Mouse (Mus musculus): Measurements from ENCODE around the gene 1700024P04Rik. TPM values are rescaled to one million over a fixed set of nuclear protein-coding genes. Genes with fewer than 3 reads are reported as not detected.

The 1700024P04Rik gene
- polyA plus RNA-seq, 1 experiment from 2014 or later: not detected

DNA sequence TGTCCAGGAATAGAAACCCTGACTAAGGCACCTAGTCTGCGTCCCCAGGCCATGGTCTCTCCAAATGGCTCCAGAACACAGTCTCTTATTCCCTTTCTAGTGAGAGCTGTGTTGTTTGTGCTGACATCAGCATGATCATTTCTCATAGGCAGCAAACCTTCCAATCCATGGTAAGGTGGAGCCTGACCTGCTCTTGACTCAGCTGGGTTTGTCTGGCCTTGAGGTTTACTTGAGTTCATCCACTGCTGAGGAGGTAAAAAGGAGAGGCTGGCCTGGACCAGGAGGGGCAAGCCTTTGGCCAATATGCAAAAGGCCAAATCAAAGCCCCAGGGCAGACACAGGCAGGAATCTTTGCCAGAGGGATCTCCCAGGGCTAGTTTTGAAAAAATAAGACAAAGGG, 20.8 kb downstream of the 1700024P04Rik start:
- H3K9ac ChIP-seq (ENCODE audit: low read length): no peak overlapping the region
- H3K27me3 ChIP-seq (ENCODE audit: control insufficient read depth, insufficient read depth, low read length): no peaks in the 10 kb centered on the region
- H3K4me3 ChIP-seq (ENCODE audit: control insufficient read depth in 1 of 2, insufficient read depth in 1 of 2, low read depth in 1 of 2, low read length in 2 of 2): no peak overlapping the region
- WGBS: 92% methylated on average over 1 of the region's 1 CpGs
- peaks cover 0 to 4% of the 10 kb centered on the region in 2 experiments; a peak in 1 of 4 replicates for H3K4me1 ChIP-seq (ENCODE audit: control insufficient read depth in 2 of 2, insufficient read depth in 2 of 2, low read length in 2 of 2)
- H3K9me3 ChIP-seq (ENCODE audit: control insufficient read depth, low read length): no peaks in the 10 kb centered on the region
- ATAC-seq (ENCODE audit: insufficient number of reproducible peaks, insufficient read depth, low FRiP score, low read depth): no peak
- H3K4me2 ChIP-seq (ENCODE audit: low read length): no peak overlapping the region
- no peak overlapping the region for H3K27ac ChIP-seq (replicated peaks in 1 of 2; ENCODE audit: control insufficient read depth in 1 of 2, insufficient read depth in 1 of 2, low read depth in 2 of 2, low read length in 2 of 2)
- H3K36me3 ChIP-seq (ENCODE audit: control insufficient read depth, insufficient read depth, low read length): no peaks in the 10 kb centered on the region

DNA sequence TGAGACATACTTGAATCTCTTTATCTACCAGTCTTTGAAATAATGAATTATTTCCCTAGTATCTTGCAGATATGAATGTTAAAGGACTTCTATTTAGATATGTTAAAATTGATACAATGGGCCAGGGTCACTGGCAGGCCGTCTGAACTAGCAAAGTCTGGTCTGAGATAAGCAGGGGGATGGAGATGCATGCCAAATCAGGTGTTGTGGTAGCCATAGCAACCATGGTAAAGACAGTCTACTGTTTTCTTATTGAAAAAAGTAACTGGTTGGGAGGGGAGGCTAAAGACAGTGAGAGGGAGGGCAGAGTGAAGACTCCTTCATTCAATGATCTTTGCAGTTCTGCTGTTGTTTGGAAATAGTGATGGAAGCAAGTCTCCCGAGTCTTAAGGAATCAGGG, 26.2 kb downstream of the 1700024P04Rik start:
- ATAC-seq (ENCODE audit: insufficient number of reproducible peaks, insufficient read depth, low FRiP score, low read depth): no peak
- no peak overlapping the region for H3K27ac ChIP-seq (replicated peaks in 1 of 2; ENCODE audit: control insufficient read depth in 1 of 2, insufficient read depth in 1 of 2, low read depth in 2 of 2, low read length in 2 of 2)
- H3K27me3 ChIP-seq (ENCODE audit: control insufficient read depth, insufficient read depth, low read length): no peaks in the 10 kb centered on the region
- H3K9ac ChIP-seq (ENCODE audit: low read length): no peak overlapping the region
- H3K4me2 ChIP-seq (ENCODE audit: low read length): no peak overlapping the region
- H3K4me1 ChIP-seq (ENCODE audit: control insufficient read depth in 2 of 2, insufficient read depth in 2 of 2, low read length in 2 of 2): no peaks in the 10 kb centered on the region; a peak in 1 of 4 replicates
- no peaks in the 10 kb centered on the region for H3K36me3 ChIP-seq (ENCODE audit: control insufficient read depth, insufficient read depth, low read length)
- no peaks in the 10 kb centered on the region for H3K9me3 ChIP-seq (ENCODE audit: control insufficient read depth, low read length)
- no peak overlapping the region for H3K4me3 ChIP-seq (ENCODE audit: control insufficient read depth in 1 of 2, insufficient read depth in 1 of 2, low read depth in 1 of 2, low read length in 2 of 2)
- WGBS: 39% methylated on average over 2 of the region's 2 CpGs

DNA sequence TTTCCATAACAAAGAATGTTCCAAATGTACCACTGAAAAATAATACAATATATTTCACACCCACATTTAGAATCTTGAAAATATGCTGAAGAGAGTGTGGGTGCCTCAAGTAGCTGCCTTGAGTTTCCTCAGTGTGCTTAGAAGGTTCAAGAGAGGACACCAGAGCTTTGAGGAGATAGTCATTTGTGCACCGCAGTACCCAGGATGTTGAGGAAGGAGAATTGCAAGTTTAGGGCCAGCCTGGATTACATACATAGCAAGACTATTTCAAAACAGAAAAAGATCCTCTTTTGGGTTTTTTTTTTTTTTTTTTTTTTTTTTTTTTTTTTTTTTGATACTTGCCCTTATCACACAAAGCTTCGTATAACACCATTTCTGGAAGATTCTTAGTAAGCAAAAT, 28.2 kb downstream of the 1700024P04Rik start:
- Histone ChIP-seq H3K27me3 (ENCODE audit: control insufficient read depth, insufficient read depth, low read length) (no peaks in the 10 kb centered on the region), H3K4me3 (ENCODE audit: control insufficient read depth in 1 of 2, insufficient read depth in 1 of 2, low read depth in 1 of 2, low read length in 2 of 2) (no peak overlapping the region), H3K27ac (replicated peaks in 1 of 2; ENCODE audit: control insufficient read depth in 1 of 2, insufficient read depth in 1 of 2, low read depth in 2 of 2, low read length in 2 of 2) (no peak overlapping the region), H3K36me3 (ENCODE audit: control insufficient read depth, insufficient read depth, low read length) (no peaks in the 10 kb centered on the region), H3K4me1 (ENCODE audit: control insufficient read depth in 2 of 2, insufficient read depth in 2 of 2, low read length in 2 of 2) (no peaks in the 10 kb centered on the region; a peak in 1 of 4 replicates), H3K4me2 (ENCODE audit: low read length) (no peak overlapping the region), H3K9ac (ENCODE audit: low read length) (no peak overlapping the region), H3K9me3 (ENCODE audit: control insufficient read depth, low read length) (no peaks in the 10 kb centered on the region)
- 68% methylated on average over 2 of the region's 2 CpGs for WGBS
- ATAC-seq (ENCODE audit: insufficient number of reproducible peaks, insufficient read depth, low FRiP score, low read depth): no peak

DNA sequence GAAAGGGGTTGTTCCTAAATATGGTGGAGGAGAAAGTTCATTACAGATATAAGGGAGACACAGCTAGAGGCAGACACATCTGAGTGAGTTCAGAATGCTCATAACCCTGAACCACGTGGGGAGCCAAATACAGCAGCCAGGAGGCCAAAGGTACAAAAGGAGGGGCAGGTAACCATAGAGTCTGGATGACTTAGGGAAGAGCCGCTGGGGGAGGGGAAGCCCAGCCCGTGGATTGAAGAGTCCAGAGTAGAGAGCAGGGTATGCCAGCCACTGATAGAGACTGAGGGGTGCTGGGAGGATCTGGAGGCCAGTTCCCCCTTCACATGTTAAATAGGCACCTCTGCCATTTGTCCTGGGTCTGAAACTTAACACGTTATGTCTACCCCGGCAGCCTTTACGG, 28.7 kb downstream of the 1700024P04Rik start:
- ATAC-seq (ENCODE audit: insufficient number of reproducible peaks, insufficient read depth, low FRiP score, low read depth): 0 out of 2 replicates have a peak, but pooled peaks have one; percentile 43
- 60% methylated on average over 6 of the region's 6 CpGs for WGBS
- no peak overlapping the region for H3K27ac ChIP-seq (replicated peaks in 1 of 2; ENCODE audit: control insufficient read depth in 1 of 2, insufficient read depth in 1 of 2, low read depth in 2 of 2, low read length in 2 of 2)
- no peak overlapping the region for H3K9ac ChIP-seq (ENCODE audit: low read length)
- no peaks in the 10 kb centered on the region for H3K36me3 ChIP-seq (ENCODE audit: control insufficient read depth, insufficient read depth, low read length)
- H3K4me2 ChIP-seq (ENCODE audit: low read length): no peak overlapping the region
- H3K4me3 ChIP-seq (ENCODE audit: control insufficient read depth in 1 of 2, insufficient read depth in 1 of 2, low read depth in 1 of 2, low read length in 2 of 2): no peak overlapping the region
- no peaks in the 10 kb centered on the region for H3K27me3 ChIP-seq (ENCODE audit: control insufficient read depth, insufficient read depth, low read length)
- no peaks in the 10 kb centered on the region; a peak in 1 of 4 replicates for H3K4me1 ChIP-seq (ENCODE audit: control insufficient read depth in 2 of 2, insufficient read depth in 2 of 2, low read length in 2 of 2)
- H3K9me3 ChIP-seq (ENCODE audit: control insufficient read depth, low read length): no peaks in the 10 kb centered on the region

DNA sequence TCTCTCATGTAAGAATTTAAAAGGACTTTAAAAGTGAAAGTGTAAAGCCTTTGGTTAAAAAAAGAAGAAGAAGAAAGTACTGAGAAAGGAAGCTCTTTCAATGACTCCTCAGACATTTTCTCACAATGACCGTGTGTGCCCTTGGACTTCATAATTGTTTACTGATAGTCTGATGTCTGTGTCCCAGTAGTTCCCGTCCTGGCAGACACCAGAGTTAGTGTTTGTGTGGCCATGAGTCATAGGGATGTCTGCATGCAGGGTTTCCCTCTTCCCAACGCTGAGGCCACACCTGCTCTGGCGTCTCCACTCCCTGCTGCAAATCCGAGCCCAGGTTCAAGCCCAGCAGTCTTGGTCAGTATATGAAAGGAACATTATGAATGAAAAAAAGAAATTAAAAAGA, 29.1 kb downstream of the 1700024P04Rik start:
- no peak overlapping the region for H3K9ac ChIP-seq (ENCODE audit: low read length)
- H3K36me3 ChIP-seq (ENCODE audit: control insufficient read depth, insufficient read depth, low read length): no peaks in the 10 kb centered on the region
- H3K27ac ChIP-seq (replicated peaks in 1 of 2; ENCODE audit: control insufficient read depth in 1 of 2, insufficient read depth in 1 of 2, low read depth in 2 of 2, low read length in 2 of 2): no peak overlapping the region
- no peaks in the 10 kb centered on the region for H3K9me3 ChIP-seq (ENCODE audit: control insufficient read depth, low read length)
- H3K27me3 ChIP-seq (ENCODE audit: control insufficient read depth, insufficient read depth, low read length): no peaks in the 10 kb centered on the region
- no peak overlapping the region for H3K4me2 ChIP-seq (ENCODE audit: low read length)
- WGBS: 29% methylated on average over 5 of the region's 5 CpGs
- H3K4me3 ChIP-seq (ENCODE audit: control insufficient read depth in 1 of 2, insufficient read depth in 1 of 2, low read depth in 1 of 2, low read length in 2 of 2): no peak overlapping the region
- H3K4me1 ChIP-seq (ENCODE audit: control insufficient read depth in 2 of 2, insufficient read depth in 2 of 2, low read length in 2 of 2): no peaks in the 10 kb centered on the region; a peak in 1 of 4 replicates
- no peak for ATAC-seq (ENCODE audit: insufficient number of reproducible peaks, insufficient read depth, low FRiP score, low read depth)

DNA sequence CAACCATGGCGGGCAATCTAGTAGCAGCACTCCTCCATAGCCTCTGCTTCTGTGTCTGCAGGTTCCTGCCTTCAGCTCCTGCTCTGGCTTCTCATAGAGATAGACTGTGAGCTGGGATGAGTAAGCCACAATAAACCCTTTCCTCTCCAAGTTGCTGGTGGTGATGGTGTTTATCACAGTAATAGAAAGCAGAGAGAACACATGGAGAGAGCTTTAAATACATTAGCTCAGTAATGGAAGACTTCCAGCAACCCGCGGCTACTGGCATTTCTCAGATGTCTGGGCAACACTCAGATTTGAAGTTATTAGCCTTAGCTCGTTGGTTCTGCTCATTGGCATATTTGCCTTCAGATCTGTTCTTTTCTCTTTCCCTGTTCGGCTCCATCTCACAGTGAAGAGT, 30.5 kb downstream of the 1700024P04Rik start:
- Histone ChIP-seq H3K4me3 (ENCODE audit: control insufficient read depth in 1 of 2, insufficient read depth in 1 of 2, low read depth in 1 of 2, low read length in 2 of 2) (no peak overlapping the region), H3K36me3 (ENCODE audit: control insufficient read depth, insufficient read depth, low read length) (no peaks in the 10 kb centered on the region), H3K27me3 (ENCODE audit: control insufficient read depth, insufficient read depth, low read length) (no peaks in the 10 kb centered on the region), H3K9me3 (ENCODE audit: control insufficient read depth, low read length) (no peaks in the 10 kb centered on the region), H3K9ac (ENCODE audit: low read length) (no peak overlapping the region), H3K27ac (replicated peaks in 1 of 2; ENCODE audit: control insufficient read depth in 1 of 2, insufficient read depth in 1 of 2, low read depth in 2 of 2, low read length in 2 of 2) (no peak overlapping the region), H3K4me1 (ENCODE audit: control insufficient read depth in 2 of 2, insufficient read depth in 2 of 2, low read length in 2 of 2) (no peaks in the 10 kb centered on the region; a peak in 1 of 4 replicates), H3K4me2 (ENCODE audit: low read length) (no peak overlapping the region)
- no peak for ATAC-seq (ENCODE audit: insufficient number of reproducible peaks, insufficient read depth, low FRiP score, low read depth)
- WGBS: 76% methylated on average over 5 of the region's 5 CpGs

DNA sequence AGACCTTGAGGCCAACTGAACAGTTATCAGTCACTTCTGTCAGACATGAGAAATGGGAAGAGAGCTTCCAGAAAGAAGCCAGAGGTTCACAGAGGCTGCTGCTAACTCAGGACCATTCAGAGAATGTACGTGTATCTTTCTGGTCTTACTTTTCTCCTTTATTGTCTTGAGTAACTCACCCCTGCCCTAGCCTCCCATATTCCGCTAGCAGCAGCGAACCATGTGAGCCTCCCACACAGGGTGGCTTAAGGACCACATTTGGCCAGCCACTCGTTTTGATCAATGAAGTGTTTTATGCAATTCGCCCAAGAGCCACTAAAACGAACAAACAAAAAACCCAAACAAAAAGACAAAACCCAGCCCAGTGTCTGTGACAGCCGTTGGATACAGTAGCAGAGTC, 32.4 kb downstream of the 1700024P04Rik start:
- no peak for ATAC-seq (ENCODE audit: insufficient number of reproducible peaks, insufficient read depth, low FRiP score, low read depth)
- no peak overlapping the region for H3K27ac ChIP-seq (replicated peaks in 1 of 2; ENCODE audit: control insufficient read depth in 1 of 2, insufficient read depth in 1 of 2, low read depth in 2 of 2, low read length in 2 of 2)
- H3K9me3 ChIP-seq (ENCODE audit: control insufficient read depth, low read length): no peaks in the 10 kb centered on the region
- WGBS: 79% methylated on average over 7 of the region's 7 CpGs
- H3K4me1 ChIP-seq (ENCODE audit: control insufficient read depth in 2 of 2, insufficient read depth in 2 of 2, low read length in 2 of 2): no peaks in the 10 kb centered on the region; a peak in 1 of 4 replicates
- no peaks in the 10 kb centered on the region for H3K27me3 ChIP-seq (ENCODE audit: control insufficient read depth, insufficient read depth, low read length)
- no peak overlapping the region for H3K4me3 ChIP-seq (ENCODE audit: control insufficient read depth in 1 of 2, insufficient read depth in 1 of 2, low read depth in 1 of 2, low read length in 2 of 2)
- no peaks in the 10 kb centered on the region for H3K36me3 ChIP-seq (ENCODE audit: control insufficient read depth, insufficient read depth, low read length)
- H3K9ac ChIP-seq (ENCODE audit: low read length): no peak overlapping the region
- no peak overlapping the region for H3K4me2 ChIP-seq (ENCODE audit: low read length)

DNA sequence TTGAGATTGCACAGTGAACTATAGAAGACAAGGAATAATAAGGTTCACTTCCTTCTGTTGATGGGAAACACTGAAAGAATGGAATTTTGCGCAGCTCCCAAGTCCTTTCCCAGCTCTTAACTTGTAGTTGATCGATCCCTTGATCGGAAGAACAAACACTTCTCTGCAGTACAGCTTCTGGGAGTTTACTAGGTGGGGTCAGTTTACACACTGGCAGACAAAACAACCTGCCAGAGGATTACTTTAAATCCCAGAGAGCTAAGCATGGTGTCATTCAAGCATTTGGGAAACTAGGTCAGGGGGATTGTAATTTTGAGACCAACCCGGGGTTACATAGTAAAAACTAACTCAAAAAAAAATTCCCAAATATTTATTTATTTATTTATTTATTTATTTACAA, 36.2 kb downstream of the 1700024P04Rik start:
- WGBS: 71% methylated on average over 4 of the region's 4 CpGs
- Histone ChIP-seq H3K36me3 (ENCODE audit: control insufficient read depth, insufficient read depth, low read length) (no peaks in the 10 kb centered on the region), H3K27me3 (ENCODE audit: control insufficient read depth, insufficient read depth, low read length) (no peaks in the 10 kb centered on the region), H3K4me1 (ENCODE audit: control insufficient read depth in 2 of 2, insufficient read depth in 2 of 2, low read length in 2 of 2) (no peaks in the 10 kb centered on the region), H3K27ac (replicated peaks in 1 of 2; ENCODE audit: control insufficient read depth in 1 of 2, insufficient read depth in 1 of 2, low read depth in 2 of 2, low read length in 2 of 2) (no peak overlapping the region), H3K9ac (ENCODE audit: low read length) (no peak overlapping the region), H3K4me2 (ENCODE audit: low read length) (no peak overlapping the region), H3K9me3 (ENCODE audit: control insufficient read depth, low read length) (no peaks in the 10 kb centered on the region), H3K4me3 (ENCODE audit: control insufficient read depth in 1 of 2, insufficient read depth in 1 of 2, low read depth in 1 of 2, low read length in 2 of 2) (no peak overlapping the region)
- ATAC-seq (ENCODE audit: insufficient number of reproducible peaks, insufficient read depth, low FRiP score, low read depth): no peak

All from heart, embryonic 14.5 days (tissue).